Mouse (Mus musculus) liver, postnatal 0 days (tissue): ENCODE data around the gene Mgat3.

Experiments
- CTCF ChIP-seq: sonication (generic); IDR thresholded peaks from 2 replicates; pipeline ENCODE4 v1.5.1; 2016; ENCODE audit warnings: antibody characterized with exemption, low read depth
- EP300 ChIP-seq: IDR thresholded peaks from 2 replicates; pipeline ENCODE4 v1.6.1; 2016; ENCODE audit warnings: antibody characterized with exemption, low read depth, mild to moderate bottlenecking

GRCm38 (mm10) chr15:80155707-80156106 is 17.8 kb upstream of the Mgat3 start:
- TF ChIP-seq CTCF (no peak), EP300 (no peak)
